Mouse (Mus musculus) yolk sac, embryonic 10.5 days (tissue): Measurements from ENCODE around the gene Man2a2.
A peak's percentile ranks its signal among the peaks of the same experiment; 100 is the strongest.
"Not testable (repeated sequence)": the region's sequence is repeated elsewhere in the genome, so short reads cannot be mapped to it uniquely, and the experiment has no call there.

Experiments used
- DNase-seq: peaks from one replicate; pipeline ENCODE4 v3.0.0-alpha.2; 2017; ENCODE audit warnings: low spot score

The Man2a2 gene

DNA sequence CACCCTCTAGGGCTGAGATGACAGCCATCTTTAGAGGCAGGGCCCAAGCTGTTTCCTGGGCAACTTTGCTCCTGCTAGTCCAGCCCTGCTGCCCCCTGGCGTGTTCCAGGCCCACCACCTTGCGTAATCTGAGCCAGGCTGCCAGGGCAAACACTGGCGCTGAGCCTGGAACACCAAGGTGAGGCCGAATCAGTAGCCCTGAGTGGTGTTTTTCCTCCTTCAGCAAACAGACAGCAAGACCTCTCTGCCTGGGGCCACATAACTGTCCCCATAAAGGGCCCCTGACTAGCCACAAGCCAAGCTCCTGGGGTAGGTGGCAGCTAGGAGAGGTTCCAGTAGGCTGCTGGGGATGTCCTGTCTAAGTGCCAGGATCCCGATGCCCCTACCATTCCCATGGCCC, 28.9 kb upstream of the Man2a2 start:
- no peak for DNase-seq

DNA sequence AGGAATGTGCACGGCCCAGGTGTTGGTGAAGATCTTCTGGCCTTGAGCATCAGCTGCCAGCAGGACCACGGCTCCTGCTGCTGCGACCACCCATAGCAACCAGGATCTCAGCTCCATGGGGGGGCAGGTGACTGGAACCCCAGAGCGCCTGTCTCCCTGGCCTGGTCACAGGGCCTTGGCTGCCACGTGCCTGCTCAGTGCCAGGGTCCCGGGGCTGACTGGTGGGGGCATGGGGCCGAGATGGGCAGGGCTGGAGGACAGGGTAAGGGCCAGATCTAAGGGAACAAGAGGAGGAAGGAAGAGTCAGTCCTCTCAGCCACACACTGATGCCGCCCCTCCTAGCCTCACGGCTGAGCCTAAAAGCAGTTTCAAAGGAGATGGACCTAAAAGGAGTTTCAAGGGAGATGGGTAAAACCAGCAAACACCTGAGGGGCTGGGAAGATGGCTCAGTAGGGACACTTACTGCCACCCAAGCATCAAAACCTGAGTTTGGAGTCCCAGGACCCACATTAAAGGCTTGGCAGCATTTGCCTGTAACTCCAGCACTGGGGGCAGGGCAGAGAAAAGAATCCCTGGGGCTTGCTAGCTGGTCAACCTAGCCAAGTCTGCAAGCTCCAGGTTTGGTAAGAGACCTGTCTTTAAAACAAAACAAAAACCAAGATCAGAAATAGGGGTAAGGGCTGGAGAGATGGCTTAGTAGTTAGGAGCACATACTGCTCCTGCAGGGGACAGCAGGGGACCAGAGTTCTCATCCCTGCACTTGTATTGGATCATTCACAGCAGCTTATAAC, 27.7 kb upstream of the Man2a2 start:
- no peak for DNase-seq

DNA sequence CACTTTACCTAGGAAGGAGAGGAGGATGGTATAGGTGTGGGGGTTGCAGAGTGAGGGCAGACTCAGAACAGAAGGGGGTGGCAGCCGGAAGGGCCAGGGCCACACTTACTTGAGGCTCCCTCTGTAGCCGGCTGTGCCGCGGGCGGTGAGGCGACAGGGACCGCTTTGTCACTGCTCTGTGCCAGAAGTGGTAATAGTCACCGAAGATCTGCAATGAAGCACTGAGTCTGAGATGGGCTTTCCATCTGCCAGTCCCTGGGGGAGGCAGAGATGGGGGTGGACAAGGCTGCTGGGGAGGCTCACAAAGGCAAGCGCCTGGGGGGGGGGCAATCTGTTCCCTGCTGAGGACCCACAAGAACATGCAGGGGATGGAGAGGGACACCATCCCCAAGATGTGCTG, 26.8 kb upstream of the Man2a2 start:
- no peak for DNase-seq

DNA sequence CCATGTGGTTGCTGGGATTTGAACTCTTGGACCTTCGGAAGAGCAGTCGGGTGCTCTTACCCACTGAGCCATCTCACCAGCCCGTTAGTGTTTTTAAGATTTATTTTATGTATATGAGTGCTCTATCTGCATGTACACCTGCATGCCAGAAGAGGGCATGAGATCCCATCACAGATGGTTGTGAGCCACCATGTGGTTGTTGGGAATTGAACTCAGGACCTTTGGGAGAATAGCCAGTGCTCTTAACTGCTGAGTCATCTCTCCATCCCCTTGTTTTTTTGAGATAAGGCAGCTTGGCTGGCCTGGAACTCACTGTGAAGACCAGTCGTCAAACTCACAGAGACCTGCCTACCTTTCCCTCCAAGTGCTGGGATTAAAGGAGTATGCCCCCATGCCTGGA, 25.3 kb upstream of the Man2a2 start:
- DNase-seq = not testable (repeated sequence)

DNA sequence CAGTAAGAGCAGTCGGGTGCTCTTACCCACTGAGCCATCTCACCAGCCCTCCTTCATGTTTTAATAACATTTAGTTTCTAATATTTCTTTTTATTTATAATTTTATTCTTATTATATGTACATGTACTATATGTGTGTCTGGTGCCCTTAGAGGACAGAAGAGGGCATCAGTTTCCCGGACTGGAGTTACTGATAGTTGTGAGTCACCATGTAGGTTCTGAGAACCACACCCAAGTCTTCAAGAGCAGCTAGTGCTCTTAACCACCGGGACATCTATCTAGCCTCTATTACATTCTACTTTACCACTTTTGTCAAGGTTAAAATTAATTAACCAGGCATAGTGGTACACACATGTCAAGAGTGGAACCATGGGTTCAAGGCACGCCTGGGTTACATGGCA, 23.4 kb upstream of the Man2a2 start:
- DNase-seq = no peak

DNA sequence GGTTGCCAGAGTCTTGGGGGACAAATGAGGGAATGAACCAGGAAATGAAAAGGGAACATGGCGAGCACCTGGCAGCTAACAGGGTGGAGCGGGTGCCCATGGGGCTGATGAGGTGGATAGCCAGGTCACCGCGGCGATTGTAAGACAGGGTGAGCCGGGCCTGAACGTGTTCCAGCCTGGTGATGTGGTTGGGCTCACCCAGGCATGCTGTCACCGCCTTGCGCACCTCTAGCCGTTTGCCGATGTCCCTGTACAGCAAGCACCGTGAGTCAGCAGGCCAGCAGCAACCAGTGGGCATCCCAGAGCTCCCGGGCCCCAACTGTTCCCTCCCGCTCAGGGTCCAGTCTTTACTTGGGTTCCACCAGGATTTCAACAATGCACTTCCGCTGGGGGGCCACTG, 20.9 kb upstream of the Man2a2 start:
- DNase-seq = no peak

DNA sequence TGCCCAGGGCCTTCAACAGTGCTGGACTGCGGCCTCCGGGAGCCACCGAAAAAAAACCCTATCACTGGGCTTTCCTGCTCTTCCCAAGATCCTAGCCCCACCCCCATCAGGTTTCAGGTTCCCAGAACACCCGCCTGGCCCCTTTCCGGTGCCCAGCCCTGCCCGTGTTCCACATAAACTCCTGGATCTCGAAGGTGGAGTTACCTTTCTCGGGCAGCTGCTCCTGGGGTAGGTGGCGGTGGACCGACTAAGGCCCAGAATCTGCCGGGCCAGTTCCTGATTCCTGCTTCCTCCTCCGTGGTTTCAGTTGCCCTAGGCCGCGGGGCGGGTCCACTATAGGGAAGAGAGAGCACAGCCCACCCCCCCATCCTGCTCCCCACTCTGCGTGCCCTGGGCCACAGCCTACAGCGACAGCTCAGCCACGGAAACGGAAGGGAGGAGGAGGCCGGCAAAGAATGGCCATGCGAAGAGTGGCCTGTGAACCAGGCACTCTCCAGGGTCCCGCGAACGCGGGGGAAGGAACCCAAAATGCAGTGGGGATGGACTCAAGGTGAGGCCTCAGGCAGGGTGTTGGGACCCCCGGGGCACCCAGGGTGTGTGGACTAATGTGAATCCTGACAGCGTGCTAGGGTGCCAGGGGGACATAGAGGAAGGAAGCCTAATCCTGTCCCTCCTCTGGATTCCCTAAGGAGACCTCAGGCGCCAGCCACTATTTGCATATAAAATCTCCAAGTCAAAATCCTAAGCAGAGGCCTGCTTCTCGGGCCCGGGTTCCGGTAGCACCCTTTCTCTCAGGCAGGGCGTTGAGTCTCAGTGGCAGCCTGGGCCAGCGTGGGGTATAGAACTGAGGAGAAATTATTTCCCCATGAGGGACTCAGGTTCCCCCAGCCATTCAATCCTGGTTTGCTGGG, 16.7 kb upstream of the Man2a2 start, which contains the start of gene Fes:
Gene Fes, minus strand, starts transcription at position 314 of the 911 bp plus-strand sequence.
- peak; percentile 33 for DNase-seq

DNA sequence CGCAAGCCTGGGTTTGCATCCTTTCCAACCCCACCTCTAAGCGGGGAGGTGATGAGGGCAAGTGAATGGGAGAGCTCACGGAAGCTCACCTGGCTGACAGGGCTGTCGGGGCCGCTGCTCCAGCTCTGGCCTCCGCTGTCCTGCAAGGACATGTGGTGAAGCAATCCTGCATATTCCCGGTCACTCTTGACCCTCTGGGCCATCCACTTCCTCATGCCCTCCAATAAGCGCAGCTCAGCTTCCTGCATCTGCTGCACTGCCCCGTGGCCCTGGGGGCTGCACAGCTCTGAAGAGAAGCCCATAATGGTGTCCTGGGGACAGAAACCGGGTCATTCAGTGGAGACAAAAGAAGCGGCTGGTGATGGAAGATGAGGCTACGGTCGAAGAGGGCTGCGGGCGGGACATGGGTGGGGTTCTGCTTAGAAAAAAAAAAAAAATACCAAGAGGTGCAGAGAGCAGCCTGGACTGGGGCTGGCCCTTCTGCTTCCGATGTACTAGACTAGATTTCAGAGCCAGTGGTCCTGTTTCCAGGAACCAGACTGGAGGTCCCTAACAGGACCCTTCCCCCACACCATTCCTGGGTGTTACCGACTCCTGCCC, 16.0 kb upstream of the Man2a2 start:
- DNase-seq = peak; percentile 7

DNA sequence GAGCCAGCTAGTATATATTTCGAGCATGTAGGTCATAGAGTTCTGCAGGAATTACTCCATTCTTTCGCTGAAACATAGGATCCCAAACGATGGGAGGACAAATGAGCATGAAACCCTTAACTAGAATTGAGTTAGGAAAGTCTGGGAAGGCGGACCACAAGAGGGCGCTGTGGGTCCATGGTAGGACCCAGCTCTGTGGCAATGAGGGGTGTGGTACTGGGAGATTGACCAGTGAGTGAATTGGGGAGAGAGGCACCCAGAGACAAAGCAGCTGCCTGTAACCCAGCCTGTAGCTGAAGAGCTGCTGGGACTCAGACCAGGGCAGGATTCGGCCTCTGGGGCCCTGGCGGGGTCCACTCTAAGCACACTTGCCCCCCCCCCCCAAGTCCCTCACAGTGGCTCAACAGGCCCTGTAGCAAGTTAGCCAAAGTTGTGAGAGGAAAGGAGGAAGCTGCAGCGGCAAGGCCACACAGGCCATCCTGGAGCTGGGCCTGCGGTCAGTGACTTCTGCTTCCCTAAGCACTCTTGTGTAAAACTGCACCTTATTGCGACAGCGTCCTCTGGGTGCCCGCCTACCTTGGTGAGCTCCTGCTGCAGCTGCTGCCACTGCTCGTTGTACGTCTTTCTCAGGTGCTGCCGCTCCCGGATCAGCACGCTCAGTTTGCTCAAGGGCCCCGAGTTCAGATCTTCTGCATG, 15.2 kb upstream of the Man2a2 start:
- peak; percentile 80 for DNase-seq

DNA sequence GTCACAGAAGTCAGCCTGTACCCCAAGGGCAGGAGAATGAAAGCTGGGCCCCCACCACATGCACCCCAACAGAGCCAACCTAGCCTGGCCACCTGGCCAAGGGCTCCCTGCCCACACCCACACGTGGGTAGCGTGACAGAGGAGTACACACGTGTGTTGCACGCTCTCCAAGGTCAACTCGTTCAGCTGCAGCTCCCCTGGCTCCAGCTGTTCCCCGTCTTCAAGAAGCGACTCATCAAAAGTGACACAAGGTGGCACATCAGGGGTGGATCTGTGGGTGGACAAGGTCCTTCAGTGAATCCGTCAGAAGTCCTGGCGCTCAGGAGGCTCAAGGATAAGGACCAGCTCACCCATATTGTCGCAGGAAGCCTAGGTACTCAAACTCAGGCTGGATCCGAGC, 11.7 kb upstream of the Man2a2 start:
- no peak for DNase-seq

DNA sequence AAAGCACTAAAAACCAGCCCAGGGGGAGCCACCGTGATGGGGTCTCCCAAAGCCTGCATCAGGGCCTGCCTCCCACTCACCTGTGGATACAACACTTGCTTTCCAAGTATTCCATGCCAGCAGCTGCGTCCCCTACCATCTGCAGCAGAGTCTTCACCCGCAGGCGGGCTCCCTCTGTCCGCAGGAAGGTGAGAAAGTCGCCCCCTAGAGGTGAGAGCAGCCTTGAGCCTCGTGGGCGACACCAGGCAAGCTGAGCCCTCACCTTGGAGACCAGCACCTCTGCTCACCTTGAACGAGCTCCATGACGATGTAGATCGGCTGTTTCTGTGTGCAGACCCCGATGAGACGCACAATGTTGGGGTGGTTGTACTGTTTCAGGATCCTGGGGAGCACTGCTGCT, 8.4 kb upstream of the Man2a2 start:
- DNase-seq = no peak

DNA sequence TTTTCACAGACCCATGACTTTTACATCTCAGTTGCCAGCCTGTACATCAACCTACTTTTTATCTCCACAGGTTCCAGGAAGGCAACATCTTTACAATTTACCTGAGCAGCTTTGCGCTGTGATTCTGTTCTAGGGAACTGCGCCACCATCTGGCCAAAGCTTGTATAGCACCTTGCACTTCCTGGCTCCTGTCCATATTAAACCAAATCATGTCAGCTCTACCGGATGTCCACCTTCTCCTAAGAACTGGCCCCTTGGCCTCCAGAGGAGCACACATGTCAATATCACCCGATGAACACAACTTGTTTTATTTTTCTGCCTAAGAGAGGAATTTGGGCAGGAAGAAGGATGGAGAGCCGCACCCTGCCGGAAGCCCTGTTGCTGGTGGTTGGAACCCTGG, 6.3 kb upstream of the Man2a2 start:
- peak; percentile 27 for DNase-seq

DNA sequence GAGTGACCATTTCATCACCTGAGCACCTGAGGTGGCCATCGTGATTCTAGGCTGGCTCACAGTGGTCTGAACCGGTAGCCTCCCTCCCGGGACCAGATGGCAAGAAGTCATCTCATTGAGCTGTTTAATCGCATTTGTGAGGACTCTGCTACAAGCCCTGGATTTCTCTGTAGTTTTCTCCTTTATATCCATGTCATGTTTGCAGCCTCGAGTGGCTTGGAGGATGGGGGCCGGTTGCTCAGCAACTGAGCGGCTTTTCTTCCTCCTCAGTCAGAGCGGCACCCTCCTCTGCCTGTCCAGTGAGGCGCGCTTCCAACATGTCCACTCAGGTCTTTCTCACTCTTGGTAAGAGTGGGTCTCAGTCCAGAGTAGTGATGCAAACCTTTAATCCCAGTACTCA, 5.0 kb upstream of the Man2a2 start:
- no peak for DNase-seq

DNA sequence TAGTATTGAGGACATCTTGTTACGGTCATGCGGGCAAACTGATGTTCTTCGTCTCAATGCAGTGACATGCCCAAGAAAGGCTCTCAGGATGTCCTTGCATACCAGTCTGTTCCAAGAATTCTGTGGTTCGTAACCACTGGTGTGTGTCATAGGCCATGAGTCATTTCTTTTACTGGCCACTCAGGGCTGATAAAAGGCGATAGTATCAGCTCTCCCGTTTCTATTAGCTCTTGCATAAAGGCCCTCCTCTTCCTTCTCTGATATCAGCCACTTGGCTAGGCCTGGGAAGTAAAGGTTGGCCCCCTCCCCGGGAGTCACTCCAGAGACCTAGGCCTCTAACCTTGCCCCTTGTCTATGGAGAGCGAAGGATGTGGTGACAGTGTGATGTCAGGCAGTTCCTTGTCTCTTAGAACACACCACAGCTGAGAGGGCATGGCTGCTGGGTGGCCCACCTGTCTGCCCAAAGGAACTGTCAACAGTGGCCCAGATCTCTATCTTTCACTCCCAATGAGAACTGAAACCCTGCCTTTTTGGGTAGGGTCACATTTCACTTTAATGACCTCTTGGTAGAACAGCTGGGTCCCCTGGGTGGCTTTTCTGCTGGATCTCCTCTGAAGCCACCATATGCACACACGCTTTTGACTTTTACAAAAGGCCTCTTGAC, 4.3 kb upstream of the Man2a2 start:
- no peak for DNase-seq

DNA sequence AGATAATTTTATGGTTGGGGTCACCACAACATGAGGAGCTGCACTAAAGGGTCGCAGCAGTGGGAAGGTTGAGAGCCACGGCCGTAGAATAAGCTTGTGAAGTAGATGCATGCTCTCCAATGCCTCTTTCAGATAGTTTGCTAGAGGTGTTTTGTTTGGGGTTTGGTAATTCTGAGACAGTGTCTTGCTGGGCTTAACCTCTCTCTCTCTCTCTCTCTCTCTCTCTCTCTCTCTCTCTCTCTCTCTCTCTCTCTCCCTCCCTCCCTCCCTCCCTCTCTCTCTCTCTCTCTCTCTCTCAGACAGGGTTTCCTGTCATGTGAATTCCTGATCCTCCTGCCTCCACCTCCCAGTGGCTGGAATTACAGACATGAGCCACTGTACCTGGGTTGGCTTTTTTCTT, 3.6 kb upstream of the Man2a2 start:
- DNase-seq = no peak

DNA sequence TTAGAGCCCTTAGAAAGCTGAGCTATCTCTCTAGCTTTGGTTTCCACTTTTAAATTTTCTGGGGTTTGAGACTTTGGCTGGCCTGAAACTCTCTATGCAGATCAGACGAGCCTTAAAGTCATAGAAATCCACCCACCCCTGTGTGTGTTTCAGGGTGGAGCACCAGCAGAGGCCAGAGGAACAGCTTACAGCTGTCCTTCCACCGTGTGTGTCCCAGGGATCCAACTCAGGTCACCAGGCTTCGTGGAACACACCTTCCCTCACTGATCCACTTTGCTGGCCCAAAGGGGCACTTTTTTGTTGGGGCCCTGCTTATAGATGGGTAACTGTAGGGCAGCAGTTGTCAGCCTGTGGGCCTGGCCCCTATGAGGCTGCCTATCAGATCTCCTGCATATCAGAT, 3.1 kb upstream of the Man2a2 start:
- no peak for DNase-seq

DNA sequence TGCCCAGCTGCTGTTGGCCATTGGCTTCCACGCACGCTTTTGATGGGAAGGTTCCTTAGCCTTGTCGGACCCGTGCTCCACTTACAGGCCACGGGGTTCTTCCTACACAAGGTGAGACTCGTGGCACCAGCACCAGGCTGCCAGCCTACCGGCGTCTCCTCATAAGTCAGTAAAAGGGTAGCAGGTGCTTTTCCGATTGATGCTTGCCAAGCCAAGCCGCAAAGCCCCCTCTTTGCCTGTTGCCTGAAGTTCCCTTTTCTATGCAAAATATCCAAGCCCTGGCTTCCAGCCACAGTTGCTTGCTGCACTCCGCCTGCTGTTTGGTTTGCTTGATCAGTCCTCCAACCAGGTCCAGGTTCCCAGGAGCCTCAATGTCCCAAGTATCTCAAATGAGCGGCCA, 2.7 kb upstream of the Man2a2 start:
- DNase-seq = no peak

DNA sequence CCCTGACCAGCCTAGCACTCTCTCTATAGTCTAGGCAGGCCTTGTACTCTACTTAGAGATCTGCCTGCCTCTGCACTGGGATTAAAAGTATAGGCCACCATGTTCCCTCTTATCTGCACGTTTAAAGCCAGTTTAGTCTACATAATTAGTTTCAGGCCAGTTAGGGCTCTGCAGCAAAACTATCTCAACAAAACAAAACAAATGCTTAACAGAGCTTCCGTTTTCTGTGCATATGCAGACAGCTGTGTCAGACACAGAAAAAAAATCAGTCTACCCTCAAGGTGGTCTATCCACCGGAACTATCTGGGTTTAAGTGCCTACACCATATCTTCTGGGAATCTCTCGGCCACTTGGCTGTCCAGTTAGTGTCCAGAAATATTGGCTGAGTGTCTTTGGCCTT, 2.2 kb upstream of the Man2a2 start:
- DNase-seq = no peak

DNA sequence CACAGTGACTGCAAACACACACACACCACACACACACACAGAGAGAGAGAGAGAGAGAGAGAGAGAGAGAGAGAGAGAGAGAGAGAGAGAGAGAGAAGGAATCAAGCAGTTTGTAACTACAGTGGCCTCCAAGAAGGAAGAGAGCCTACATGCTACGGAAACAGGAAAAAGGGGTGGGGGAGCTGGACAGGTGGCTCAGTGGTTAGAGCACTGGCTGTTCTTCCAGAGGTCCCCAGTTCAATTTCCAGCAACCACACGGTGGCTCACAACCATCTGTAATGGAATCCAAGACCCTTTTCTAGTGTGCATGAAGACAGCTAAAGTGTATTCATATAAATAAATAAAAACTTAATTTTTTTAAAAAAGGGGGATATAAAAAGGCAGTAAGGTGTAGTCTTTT, 1.5 kb upstream of the Man2a2 start:
- DNase-seq = no peak

DNA sequence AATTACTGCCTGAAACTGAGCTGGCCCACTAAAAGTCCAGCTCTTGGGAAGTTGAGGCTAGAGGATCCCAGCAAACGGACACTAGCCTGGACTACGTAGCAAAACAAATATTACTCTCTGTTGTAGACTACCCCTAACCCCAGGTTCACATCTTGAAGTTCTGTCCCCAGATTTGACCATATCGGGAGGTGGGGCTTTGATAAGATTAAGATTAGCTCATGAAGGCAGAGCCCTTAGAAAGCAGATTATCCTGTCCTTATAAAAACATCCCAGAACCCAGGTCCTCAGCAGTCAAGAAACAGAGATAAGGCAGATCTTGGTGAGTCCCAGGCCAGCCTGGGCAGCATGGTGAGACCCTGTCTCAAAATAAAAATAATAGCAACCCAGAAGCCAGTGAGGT, 991 bp upstream of the Man2a2 start:
- no peak for DNase-seq

DNA sequence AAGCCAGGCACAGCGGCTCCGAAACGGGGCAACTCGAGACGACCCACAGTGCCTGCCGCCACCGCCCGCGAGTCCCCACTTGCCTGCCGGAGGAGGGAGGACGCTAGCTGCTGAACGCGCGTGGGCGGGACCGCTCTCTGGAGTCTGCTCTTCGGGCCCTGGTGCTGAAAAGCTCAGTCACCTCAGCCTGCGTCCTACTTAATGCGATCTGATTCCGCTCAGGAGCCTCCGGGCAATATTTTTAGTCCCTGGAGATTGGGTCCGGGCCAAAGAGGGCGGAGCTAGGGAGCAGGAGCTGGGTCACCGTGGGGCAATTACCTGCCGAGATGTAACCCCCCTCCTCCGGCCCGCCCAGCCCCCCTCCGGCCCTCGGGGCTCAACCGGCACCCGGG, 530 bp downstream of the Man2a2 start:
- peak; percentile 68 for DNase-seq

DNA sequence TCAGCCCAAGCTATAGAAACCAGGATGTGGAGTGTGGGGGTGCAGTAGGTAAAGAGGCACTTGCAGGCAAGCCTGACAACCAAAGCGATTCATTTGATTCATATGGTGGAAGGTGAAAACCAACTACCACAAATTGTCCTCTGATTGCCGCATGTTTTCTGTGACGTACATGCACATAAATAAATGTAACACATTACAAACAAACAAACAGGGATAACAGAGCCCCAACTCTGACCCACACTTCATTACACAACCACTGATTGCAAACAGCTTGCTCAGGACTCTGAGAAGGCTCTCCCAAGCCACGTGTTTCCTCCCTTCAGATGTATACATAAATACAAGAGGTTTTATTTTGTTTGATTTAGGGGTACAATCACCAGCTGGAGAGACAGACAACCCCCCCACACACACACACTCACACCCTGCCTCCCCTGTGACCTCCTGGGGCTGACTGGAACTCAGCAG, 1.2 kb downstream of the Man2a2 start:
- DNase-seq = no peak
